Mouse (Mus musculus) embryonic facial prominence, embryonic 12.5 days (tissue): ENCODE data around the gene Cdiptos. TPM values are rescaled to one million over a fixed set of nuclear protein-coding genes. Genes with fewer than 3 reads are reported as not detected.

Source experiments
- ATAC-seq: fragments of 200-750 bp; cut with Nextera tagmentation; 2 replicates; pipeline ENCODE4 v1.8.0; 2017; ENCODE audit not compliant: insufficient number of reproducible peaks, insufficient read depth, low FRiP score, low TSS enrichment
- H3K27ac ChIP-seq: fragments of 300-500 bp; sonication (generic); 2 replicates; pipeline ENCODE4 v1.5.1; 2016; ENCODE audit warnings: mild to moderate bottlenecking
- H3K27me3 ChIP-seq: fragments of 300-500 bp; sonication (generic); 2 replicates; pipeline ENCODE4 v1.6.1; 2016; ENCODE audit warnings: mild to moderate bottlenecking, moderate library complexity
- H3K36me3 ChIP-seq: fragments of 300-500 bp; sonication (generic); 2 replicates; pipeline ENCODE4 v1.6.1; 2016; ENCODE audit warnings: mild to moderate bottlenecking
- H3K4me1 ChIP-seq: fragments of 300-500 bp; sonication (generic); 2 replicates; pipeline ENCODE4 v1.6.1; 2016
- H3K4me2 ChIP-seq: fragments of 300-500 bp; sonication (generic); replicated peaks from 2 replicates; pipeline ENCODE4 v1.6.1; 2016; ENCODE audit warnings: mild to moderate bottlenecking, moderate library complexity
- H3K4me3 ChIP-seq: fragments of 300-500 bp; sonication (generic); 2 replicates; pipeline ENCODE4 v1.5.1; 2016; ENCODE audit warnings: mild to moderate bottlenecking
- H3K9ac ChIP-seq: fragments of 300-500 bp; sonication (generic); 2 replicates; pipeline ENCODE4 v1.6.1; 2016; ENCODE audit warnings: mild to moderate bottlenecking, moderate library complexity
- H3K9me3 ChIP-seq: fragments of 300-500 bp; sonication (generic); 2 replicates; pipeline ENCODE4 v1.6.1; 2016; ENCODE audit warnings: mild to moderate bottlenecking, moderate library complexity
- WGBS: fragments of 180-500 bp; shearing (Covaris S2); methylation state at CpG from one replicate; pipeline ENCODE4 v1.1.7; 2016; 5-methylcytosine and 5-hydroxymethylcytosine counted together
- polyA plus RNA-seq: library from polyadenylated mRNA; unstranded; fragments of >200 nt; fragmentation: Nextera tagmentation; extraction: Ambion mirVana; gene quantifications from 2 replicates; pipeline ENCODE4 v1.2.1, GENCODE M21; 2016

Gene Cdiptos
- polyA plus RNA-seq, 1 experiment from 2014 or later, result 1.6 TPM

DNA sequence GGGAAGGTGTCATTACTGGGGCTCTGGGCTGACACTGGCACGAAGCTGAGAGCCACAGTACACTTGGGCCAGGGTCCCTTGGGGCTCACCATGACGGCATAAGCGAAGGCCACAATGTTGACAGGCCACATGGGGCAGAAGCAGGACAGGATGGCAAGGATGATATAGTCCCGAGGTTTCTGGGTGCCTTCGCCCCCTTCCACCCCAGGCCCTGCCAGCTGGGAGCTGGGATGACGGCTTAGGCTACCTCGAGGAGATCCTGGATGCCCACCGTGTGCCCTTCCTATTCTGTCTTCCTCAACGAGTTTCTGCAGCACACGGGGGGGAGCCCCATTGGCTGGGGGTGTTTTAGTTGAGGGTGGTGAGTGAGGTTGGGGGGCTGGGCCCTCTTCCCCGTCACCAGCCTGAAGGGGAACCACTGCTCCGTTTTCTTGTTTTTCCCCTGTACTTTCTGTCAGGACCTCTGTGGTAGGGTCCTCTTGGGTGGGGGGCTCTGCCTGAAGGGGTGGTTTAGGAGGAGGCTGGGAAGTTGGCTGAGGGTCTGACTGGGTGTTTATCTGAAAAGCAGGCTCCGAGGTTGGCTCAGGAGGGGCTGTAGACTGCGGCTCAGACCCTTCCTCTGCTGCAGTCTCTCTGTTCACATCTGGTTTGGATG, 43.5 kb upstream of the Cdiptos start:
- Histone ChIP-seq H3K4me3 (peak overlapping the region; percentile 50), H3K9ac (peak overlapping the region; percentile 69), H3K27me3 (no peaks in the 10 kb centered on the region), H3K9me3 (no peaks in the 10 kb centered on the region), H3K4me2 (peak overlapping the region; percentile 97), H3K36me3 (peaks cover 42% of the 10 kb centered on the region), H3K4me1 (peaks cover 86% of the 10 kb centered on the region), H3K27ac (peak overlapping the region; percentile 90)
- 70% methylated on average over 14 of the region's 14 CpGs for WGBS
- no peak for ATAC-seq

DNA sequence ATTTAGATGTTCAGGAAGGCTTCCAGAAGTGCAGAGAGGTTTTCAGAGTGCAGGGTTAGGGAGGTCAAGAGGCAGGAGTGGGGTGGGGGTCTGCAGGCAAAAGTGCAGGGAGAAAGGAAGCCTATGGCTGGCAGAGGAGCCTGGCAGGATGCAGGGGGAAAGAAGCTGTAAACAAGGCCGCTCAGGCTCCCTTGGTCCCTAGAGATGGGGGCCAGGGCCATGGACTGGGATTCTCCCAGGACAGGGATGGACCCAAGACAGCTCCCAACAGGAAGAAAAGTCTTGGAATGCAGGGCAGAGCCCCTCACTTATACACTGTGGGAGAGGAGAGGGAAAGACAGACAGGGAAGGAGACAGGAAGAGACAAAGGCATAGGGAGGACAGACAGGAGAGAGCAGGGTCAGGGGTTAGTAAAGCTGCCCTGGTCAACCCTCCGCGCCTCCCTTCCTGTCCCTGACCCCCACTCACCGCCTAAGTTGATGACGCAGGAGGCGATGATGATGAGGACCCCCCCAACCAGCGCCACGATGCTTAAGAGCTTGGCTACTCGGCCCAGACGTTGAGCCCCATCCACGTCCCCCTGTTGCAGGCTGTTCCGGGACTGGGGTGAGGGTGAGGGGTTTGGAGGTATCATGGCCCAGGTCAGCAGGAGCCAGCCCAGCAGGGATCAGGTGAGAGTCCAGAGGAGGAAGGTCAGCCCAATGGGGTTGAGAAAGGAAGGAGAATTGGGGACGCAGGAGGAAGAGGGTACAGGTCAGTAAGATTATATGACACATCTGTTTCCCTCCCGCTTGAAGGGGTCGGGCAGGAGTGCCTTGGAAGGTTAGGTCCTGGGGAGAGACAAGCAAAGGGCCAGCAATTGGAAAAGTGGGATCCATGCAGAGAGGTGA, 42.8 kb upstream of the Cdiptos start:
- peak overlapping the region; percentile 90; the same call in 1 of the 2 replicates for H3K27ac ChIP-seq
- H3K4me3 ChIP-seq, result peak overlapping the region; percentile 50
- whole genome bisulfite sequencing, result 64% methylated on average over 15 of the region's 15 CpGs
- ATAC-seq, result no peak
- peak overlapping the region; percentile 97 for H3K4me2 ChIP-seq
- peaks cover 84% of the 10 kb centered on the region for H3K4me1 ChIP-seq
- H3K36me3 ChIP-seq, result peaks cover 42% of the 10 kb centered on the region
- H3K9ac ChIP-seq, result peak overlapping the region; percentile 69; the same call in 1 of the 2 replicates
- H3K27me3 ChIP-seq, result no peaks in the 10 kb centered on the region
- H3K9me3 ChIP-seq, result no peaks in the 10 kb centered on the region

DNA sequence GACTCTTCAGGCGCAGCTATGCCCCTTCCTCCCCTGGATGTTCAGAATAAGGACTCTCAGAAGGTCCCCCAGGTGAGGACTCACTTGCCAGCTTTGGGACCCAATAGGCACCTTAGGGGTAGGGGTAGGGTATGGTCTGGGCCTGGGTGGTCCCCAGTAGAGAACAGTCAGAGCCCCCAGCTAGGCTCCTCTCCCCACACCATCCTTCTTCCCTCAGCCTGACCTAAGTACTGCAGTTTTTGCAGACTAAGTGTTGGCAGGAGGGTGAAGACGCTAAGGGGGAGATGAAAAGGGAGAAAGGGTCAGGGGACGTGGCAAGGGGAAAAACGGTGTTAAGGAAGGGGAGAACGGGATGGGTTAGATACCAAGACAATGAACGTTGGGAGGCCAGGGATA, 42.0 kb upstream of the Cdiptos start:
- Histone ChIP-seq H3K36me3 (peaks cover 41% of the 10 kb centered on the region), H3K27me3 (no peaks in the 10 kb centered on the region), H3K4me2 (peak overlapping the region; percentile 97), H3K27ac (peak overlapping the region; percentile 93), H3K9me3 (no peaks in the 10 kb centered on the region), H3K4me3 (no peak overlapping the region), H3K4me1 (peaks cover 77% of the 10 kb centered on the region), H3K9ac (peak overlapping the region; percentile 69; the same call in 1 of the 2 replicates)
- WGBS, result 63% methylated on average over 6 of the region's 6 CpGs
- no peak for ATAC-seq

DNA sequence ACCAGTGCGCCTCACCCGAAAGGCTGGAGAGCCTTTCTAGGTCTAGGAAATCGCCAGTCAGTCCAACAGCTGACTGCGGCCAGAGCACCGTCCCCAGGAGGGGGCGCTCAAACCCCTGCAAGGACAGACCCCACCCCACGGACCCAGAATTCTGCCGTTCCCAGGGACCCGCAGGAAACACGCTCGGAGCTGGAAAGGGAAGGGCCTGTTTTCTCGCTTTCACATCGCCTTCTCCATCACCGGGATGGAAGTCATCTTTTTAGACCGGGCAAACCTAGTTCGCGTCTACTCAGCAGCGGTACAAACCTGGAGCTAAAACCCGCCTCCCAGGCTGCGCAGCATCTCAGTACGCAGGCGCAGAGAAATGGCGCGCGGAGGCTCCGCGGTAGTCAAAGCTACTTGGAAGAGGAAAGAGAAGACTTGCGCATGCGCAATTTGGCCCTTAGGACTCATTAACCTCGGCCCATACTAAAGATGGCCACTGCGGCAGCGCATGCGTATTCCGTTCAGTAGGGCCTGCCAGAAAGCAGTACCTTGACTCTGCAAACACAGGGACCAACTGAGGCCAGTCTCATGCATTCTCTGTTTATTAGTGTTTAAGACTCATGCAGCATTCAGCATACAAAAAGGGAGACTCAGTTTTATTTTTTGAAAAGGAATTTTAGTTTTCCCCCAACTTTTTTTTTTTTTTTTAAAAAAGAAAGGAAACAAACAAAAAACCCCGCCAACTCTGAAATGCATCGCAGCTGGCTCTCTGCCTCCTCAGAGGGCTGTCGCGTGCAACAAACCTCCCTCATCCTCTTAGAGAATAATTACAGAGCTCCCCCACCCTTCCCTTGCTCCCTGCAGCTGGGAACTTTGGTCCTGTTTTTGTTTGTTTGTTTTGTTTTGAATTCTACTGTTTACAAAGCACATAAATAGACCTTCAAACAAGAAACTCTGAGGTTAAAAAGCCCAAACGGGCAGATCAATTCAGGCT, 41.4 kb upstream of the Cdiptos start, which contains the start of gene Pagr1a:
Gene Pagr1a (minus strand): TSS at position 382 of the 979 bp plus-strand sequence.
- Histone ChIP-seq H3K4me2 (peak within 1 kb of the TSS; percentile 97), H3K27me3 (no peaks in the 10 kb centered on the region), H3K4me1 (peaks cover 70% of the 10 kb centered on the region), H3K9me3 (no peaks in the 10 kb centered on the region), H3K9ac (peak within 1 kb of the TSS; percentile 82), H3K4me3 (peak within 1 kb of the TSS; percentile 55), H3K36me3 (peaks cover 38% of the 10 kb centered on the region), H3K27ac (peak within 1 kb of the TSS; percentile 93)
- peak; percentile 79 for ATAC-seq
- 4% methylated on average over 39 of the region's 39 CpGs for WGBS

DNA sequence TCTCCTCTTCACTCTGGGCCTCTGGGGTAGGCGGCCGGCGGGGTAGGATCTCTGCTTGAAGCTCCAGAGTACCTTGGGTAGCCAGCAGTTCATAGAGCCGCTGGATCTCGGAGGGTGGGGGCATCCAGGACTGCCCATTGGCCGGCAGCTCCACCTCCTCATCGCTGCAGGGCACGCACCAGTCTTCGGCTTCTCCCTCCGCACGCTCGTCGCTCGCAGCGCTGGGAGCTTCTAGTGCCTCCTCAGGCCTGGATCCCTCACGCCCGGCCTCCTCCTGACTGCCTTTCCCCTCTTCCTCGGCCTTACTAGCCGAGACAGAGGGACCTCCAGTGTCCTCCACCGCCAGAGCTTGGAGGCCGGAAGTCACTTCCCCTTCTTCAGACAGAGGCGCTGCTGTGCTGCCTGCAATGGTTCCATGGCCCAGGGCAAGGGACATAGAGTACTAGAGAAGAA, 40.6 kb upstream of the Cdiptos start:
- under 1% methylated on average over 22 of the region's 22 CpGs for WGBS
- no peaks in the 10 kb centered on the region for H3K27me3 ChIP-seq
- peak overlapping the region; percentile 55 for H3K4me3 ChIP-seq
- peak; percentile 22; the same call in 1 of the 2 replicates for ATAC-seq
- peak overlapping the region; percentile 97 for H3K4me2 ChIP-seq
- H3K4me1 ChIP-seq, result peaks cover 62% of the 10 kb centered on the region
- H3K9ac ChIP-seq, result peak overlapping the region; percentile 82
- H3K36me3 ChIP-seq, result peaks cover 36% of the 10 kb centered on the region
- no peaks in the 10 kb centered on the region for H3K9me3 ChIP-seq
- H3K27ac ChIP-seq, result peak overlapping the region; percentile 93

DNA sequence TGATC, 40.4 kb upstream of the Cdiptos start, which contains the start of gene Pagr1b:
Gene Pagr1b (minus strand): TSS at position 4 of the 5 bp plus-strand sequence.
- Histone ChIP-seq H3K9ac (peak within 1 kb of the TSS; percentile 82), H3K27me3 (no peaks in the 10 kb centered on the region), H3K4me3 (peak within 1 kb of the TSS; percentile 55), H3K4me1 (peaks cover 60% of the 10 kb centered on the region), H3K9me3 (no peaks in the 10 kb centered on the region), H3K36me3 (peaks cover 36% of the 10 kb centered on the region), H3K4me2 (peak within 1 kb of the TSS; percentile 97), H3K27ac (peak within 1 kb of the TSS; percentile 93)
- ATAC-seq, result no peak

DNA sequence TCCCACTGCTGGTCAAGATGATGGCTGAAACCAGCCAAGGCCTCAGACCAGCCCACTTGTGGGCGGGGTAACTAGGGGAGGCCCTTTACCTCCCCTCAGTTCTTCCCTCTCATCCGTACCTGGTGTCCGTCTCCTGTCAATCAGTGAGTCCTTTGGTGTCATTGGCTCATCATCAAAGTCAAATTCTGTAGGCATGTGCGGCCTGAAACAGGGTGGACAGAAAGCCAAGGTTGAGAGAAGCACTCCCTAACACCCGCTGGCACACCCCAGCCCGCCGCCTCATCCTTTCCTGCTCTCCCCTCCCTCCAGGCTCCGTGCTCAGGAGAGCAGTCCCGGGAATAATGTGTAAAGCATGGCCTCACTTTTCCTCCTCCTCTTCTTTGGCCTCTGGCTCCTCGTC, 40.2 kb upstream of the Cdiptos start:
- Histone ChIP-seq H3K27ac (peak overlapping the region; percentile 93), H3K4me1 (peaks cover 58% of the 10 kb centered on the region), H3K27me3 (no peaks in the 10 kb centered on the region), H3K36me3 (peaks cover 36% of the 10 kb centered on the region), H3K4me3 (peak overlapping the region; percentile 55), H3K4me2 (peak overlapping the region; percentile 97), H3K9me3 (no peaks in the 10 kb centered on the region), H3K9ac (peak overlapping the region; percentile 82)
- no peak for ATAC-seq
- 1% methylated on average over 10 of the region's 10 CpGs for WGBS

DNA sequence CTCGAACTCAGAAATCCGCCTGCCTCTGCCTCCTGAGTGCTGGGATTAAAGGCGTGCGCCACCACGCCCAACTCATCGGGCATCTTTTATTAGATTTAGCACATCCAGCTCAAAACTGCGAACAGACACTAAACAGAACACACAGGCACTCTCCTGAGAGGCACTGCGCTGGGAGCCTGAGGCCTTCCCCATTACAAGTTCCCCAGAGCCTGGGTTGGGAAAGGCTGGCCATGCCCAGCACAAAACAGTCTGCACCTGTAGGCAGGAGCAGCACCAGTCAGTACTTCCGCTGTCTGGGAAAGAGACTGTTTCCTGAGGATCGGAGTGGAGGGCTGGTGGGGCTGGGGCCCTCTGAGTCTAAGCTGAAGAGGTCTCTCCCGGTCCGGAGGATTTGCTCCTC, 39.1 kb upstream of the Cdiptos start:
- Histone ChIP-seq H3K9ac (no peak overlapping the region), H3K9me3 (no peaks in the 10 kb centered on the region), H3K27me3 (no peaks in the 10 kb centered on the region), H3K36me3 (peaks cover 36% of the 10 kb centered on the region), H3K4me2 (peak overlapping the region; percentile 97), H3K27ac (no peak overlapping the region; the same call in 1 of the 2 replicates), H3K4me1 (peaks cover 49% of the 10 kb centered on the region), H3K4me3 (no peak overlapping the region)
- 93% methylated on average over 12 of the region's 12 CpGs for WGBS
- no peak for ATAC-seq

DNA sequence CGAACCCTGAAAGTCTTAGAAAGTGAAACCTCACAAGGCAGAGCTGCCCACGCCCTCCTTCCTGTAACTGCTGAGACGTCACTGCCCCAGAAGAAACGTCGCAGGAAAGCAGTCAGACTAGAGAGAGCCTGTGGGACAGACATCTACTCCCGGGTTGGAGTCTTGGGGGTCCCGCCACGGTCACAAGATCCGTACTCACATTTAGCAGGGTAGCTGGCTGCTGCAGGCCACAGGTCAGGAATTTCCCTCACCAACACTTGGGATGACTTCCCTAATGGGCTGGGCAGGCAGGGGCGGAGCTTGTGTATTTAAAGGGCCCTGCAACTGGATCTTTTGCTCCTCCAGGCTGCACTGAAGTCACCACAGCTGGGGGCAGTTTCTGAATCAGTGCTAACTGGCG, 38.4 kb upstream of the Cdiptos start, which contains the start of gene Mvp:
Gene Mvp (minus strand): TSS at position 302 of the 400 bp plus-strand sequence.
- Histone ChIP-seq H3K4me3 (peak within 1 kb of the TSS; percentile 55), H3K9me3 (no peaks in the 10 kb centered on the region), H3K27me3 (no peaks in the 10 kb centered on the region), H3K36me3 (peaks cover 36% of the 10 kb centered on the region), H3K9ac (peak within 1 kb of the TSS; percentile 82; the same call in 1 of the 2 replicates), H3K27ac (peak within 1 kb of the TSS; percentile 93; the same call in 1 of the 2 replicates), H3K4me1 (peaks cover 42% of the 10 kb centered on the region), H3K4me2 (peak within 1 kb of the TSS; percentile 97)
- no peak for ATAC-seq
- WGBS, result 40% methylated on average over 11 of the region's 11 CpGs

DNA sequence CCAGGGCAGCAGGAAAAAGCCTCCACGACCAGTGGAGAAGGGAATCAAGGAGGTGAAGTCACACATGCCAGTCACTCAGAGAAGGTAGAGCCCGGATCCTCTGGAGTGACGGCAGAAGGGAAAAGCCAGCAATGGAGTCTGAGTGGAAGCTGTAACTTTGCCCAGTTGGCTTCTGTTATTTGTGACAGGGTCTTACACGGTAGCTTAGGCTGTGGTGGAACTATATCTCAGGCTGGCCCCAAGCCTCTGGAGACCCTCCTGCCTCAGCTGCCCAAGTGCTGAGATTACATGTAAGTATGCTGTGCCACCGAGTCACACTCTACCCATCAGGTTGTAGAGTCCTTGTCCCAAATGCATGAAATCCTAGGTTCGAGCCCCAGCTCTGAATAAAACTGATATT, 37.5 kb upstream of the Cdiptos start:
- no peak for ATAC-seq
- H3K4me2 ChIP-seq, result no peak overlapping the region
- WGBS, result 94% methylated on average over 6 of the region's 6 CpGs

DNA sequence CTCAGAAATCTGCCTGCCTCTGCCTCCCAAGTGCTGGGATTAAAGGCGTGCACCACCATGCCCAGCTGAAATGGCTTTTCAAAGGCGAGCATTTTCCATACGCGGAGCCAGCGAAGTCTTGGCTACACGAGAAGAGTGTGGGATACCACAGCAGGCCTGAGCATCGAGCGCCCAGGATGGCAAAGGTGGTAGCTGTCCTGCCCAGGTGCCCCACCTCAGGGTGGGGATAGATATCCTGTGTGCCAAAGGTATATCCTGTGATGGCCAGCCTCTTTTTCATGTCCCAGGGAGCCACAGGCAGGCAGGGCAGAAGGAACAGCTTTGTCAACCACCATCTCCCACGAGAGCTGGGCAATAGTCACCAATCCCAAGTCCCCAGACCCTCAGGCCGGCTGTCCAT, 36.9 kb upstream of the Cdiptos start:
- no peak for ATAC-seq
- Histone ChIP-seq H3K9me3 (no peaks in the 10 kb centered on the region), H3K27me3 (no peaks in the 10 kb centered on the region), H3K36me3 (peaks cover 36% of the 10 kb centered on the region), H3K9ac (no peak overlapping the region), H3K27ac (no peak overlapping the region), H3K4me1 (peaks cover 30% of the 10 kb centered on the region), H3K4me3 (no peak overlapping the region), H3K4me2 (no peak overlapping the region)
- 97% methylated on average over 10 of the region's 10 CpGs for WGBS

More for the DNA sequence above, 37.5 kb upstream of the Cdiptos start:
- no peaks in the 10 kb centered on the region for H3K9me3 ChIP-seq
- peaks cover 36% of the 10 kb centered on the region for H3K36me3 ChIP-seq
- no peak overlapping the region for H3K9ac ChIP-seq
- peaks cover 35% of the 10 kb centered on the region for H3K4me1 ChIP-seq
- H3K27ac ChIP-seq, result no peak overlapping the region
- H3K4me3 ChIP-seq, result no peak overlapping the region
- H3K27me3 ChIP-seq, result no peaks in the 10 kb centered on the region
